Comparison of ENCODE assay signal across 19 mouse cellular contexts in the genomic region with DNA sequence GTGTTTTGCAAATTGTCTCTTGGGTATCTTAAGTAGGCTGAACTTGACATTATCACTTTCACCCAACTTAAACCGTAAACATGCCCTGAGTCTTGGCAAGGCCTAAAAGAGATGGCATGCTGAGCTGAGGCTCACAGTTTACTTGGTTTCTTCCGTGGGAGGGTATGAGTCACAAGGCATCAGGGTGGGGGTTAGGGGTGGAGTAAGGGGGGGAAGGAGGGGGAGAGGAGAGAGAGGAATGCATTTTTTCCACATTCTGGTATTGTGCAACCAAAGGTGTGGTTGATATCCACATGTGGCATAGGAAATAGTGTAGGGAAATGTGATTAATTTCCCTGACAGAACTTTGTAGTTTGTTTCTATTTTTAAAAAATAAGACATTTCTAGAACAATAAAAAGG. TPM values are rescaled to one million over a fixed set of nuclear protein-coding genes. Genes with fewer than 3 reads are reported as not detected.
A peak's percentile ranks its signal among the peaks of the same experiment; 100 is the strongest.
DNase-seq lines count a peak whose midpoint lies in the region; ATAC-seq and TF ChIP-seq lines count a peak whose summit lies in the region.
"Had no signal": no experiment of that assay in that cellular context is flagged by ENCODE, and none has a peak within 500 bp of the region (broad histone marks: within the 10 kb centered on the region; RNA-seq: fewer than 3 reads in every experiment).

No protein-coding gene starts in this region.

- H3K36me3 ChIP-seq in forebrain, embryonic 13.5 days (ENCODE audit: poor library complexity, severe bottlenecking): no peaks in the 10 kb centered on the region
- H3K36me3 ChIP-seq: limb, embryonic 12.5 days; midbrain, embryonic 13.5 days; stomach, embryonic 15.5 days had no signal

- WGBS in cerebellum, adult 2 months: 42% methylated on average over 2 of the region's 2 CpGs
- 68% methylated on average over 2 of the region's 2 CpGs for WGBS in forebrain, embryonic 13.5 days

- ATAC-seq in forebrain, embryonic 13.5 days: no peak
- ATAC-seq: forebrain, postnatal 0 days; midbrain, embryonic 13.5 days had no signal

- no peak overlapping the region for H3K9ac ChIP-seq in forebrain, embryonic 13.5 days
- H3K9ac ChIP-seq: forebrain, postnatal 0 days; limb, embryonic 12.5 days; midbrain, embryonic 13.5 days; stomach, embryonic 15.5 days had no signal

- no peaks in the 10 kb centered on the region for H3K4me1 ChIP-seq in cerebellum, adult 2 months (ENCODE audit: control insufficient read depth, insufficient read depth, low read length)
- no peaks in the 10 kb centered on the region for H3K4me1 ChIP-seq in forebrain, embryonic 13.5 days
- H3K4me1 ChIP-seq: limb, embryonic 12.5 days; midbrain, embryonic 13.5 days; stomach, embryonic 15.5 days had no signal

- no peaks in the 10 kb centered on the region for H3K27me3 ChIP-seq in cerebellum, adult 2 months (ENCODE audit: control insufficient read depth, insufficient read depth, low read length)
- H3K27me3 ChIP-seq in forebrain, embryonic 13.5 days: 0 out of 2 replicates have a peak, but pooled peaks cover 2% of the 10 kb centered on the region
- H3K27me3 ChIP-seq: stomach, embryonic 15.5 days had no signal

- TF ChIP-seq CTCF in cerebellum, adult 2 months (IDR thresholded peaks at IDR 0.05; ENCODE audit: borderline replicate concordance, insufficient read depth, low read depth, low read length): no peak

- no peak for TF ChIP-seq POLR2A in cerebellum, adult 2 months (IDR thresholded peaks at IDR 0.05; ENCODE audit: borderline replicate concordance, insufficient read depth, low read length)

- H3K9me3 ChIP-seq in forebrain, embryonic 13.5 days (replicated peaks): no peaks in the 10 kb centered on the region
- H3K9me3 ChIP-seq: limb, embryonic 12.5 days; midbrain, embryonic 13.5 days; stomach, embryonic 15.5 days had no signal

- no peak overlapping the region for H3K4me2 ChIP-seq in forebrain, embryonic 13.5 days
- H3K4me2 ChIP-seq: heart, embryonic 11.5 days; limb, embryonic 12.5 days; midbrain, embryonic 13.5 days; stomach, embryonic 15.5 days had no signal

- DNase-seq in adrenal gland, adult 2 months: peak; percentile 45
- no peak for DNase-seq in adrenal gland, postnatal 25 days
- peak; percentile 36 for DNase-seq in urinary bladder, postnatal 14 days (ENCODE audit: low spot score)
- DNase-seq in urinary bladder, adult 18-20 months (ENCODE audit: low spot score in 2 of 2): no peak
- DNase-seq in lung, postnatal 10 days: peak; percentile 51
- DNase-seq in cerebellum, adult 2 months: no peak
- DNase-seq in left cerebral cortex, postnatal 10 days (ENCODE audit: extremely low spot score in 1 of 2, low spot score in 2 of 2): no peak
- DNase-seq: cerebellum, adult 11 months; forebrain, postnatal 0 days; gastrocnemius, postnatal 25 days; heart, postnatal 4 days; layer of hippocampus, postnatal 36 days; right cerebral cortex, postnatal 4 days; thymus, postnatal 25 days had no signal

- H3K4me3 ChIP-seq in cerebellum, adult 2 months (replicated peaks; ENCODE audit: insufficient read depth, low read depth, low read length): no peak overlapping the region
- H3K4me3 ChIP-seq in forebrain, embryonic 13.5 days: no peak overlapping the region
- H3K4me3 ChIP-seq: limb, embryonic 12.5 days; midbrain, embryonic 13.5 days; stomach, embryonic 15.5 days had no signal

- intact Hi-C loops in left cerebral cortex, postnatal 10 days (cut with DNase I): no loop called here

- H3K27ac ChIP-seq in cerebellum, adult 2 months (ENCODE audit: insufficient read depth, low read length): no peak overlapping the region
- H3K27ac ChIP-seq in forebrain, embryonic 13.5 days: no peak overlapping the region
- H3K27ac ChIP-seq: limb, embryonic 12.5 days; midbrain, embryonic 13.5 days; stomach, embryonic 15.5 days had no signal

RNA-seq across cellular contexts. Expression of a gene that starts 7.7 kb away (rescaled TPM):
- total RNA-seq in adrenal gland, adult 2 months (2021): 1 to 10 TPM; 2.2 to 4.0 TPM
- 3.5 and 3.8 TPM in 2 replicates for polyA plus RNA-seq in adrenal gland, adult 2 months (2012; rRNA removed)
- total RNA-seq in adrenal gland, postnatal 25 days (2021): 2.7 and 3.6 TPM in 2 replicates
- 3.5 and 3.7 TPM in 2 replicates for polyA plus RNA-seq in cerebellum, adult 2 months (2012; rRNA removed)
- 1 to 10 TPM; 1.0 to 1.3 TPM for total RNA-seq in left cerebral cortex, postnatal 10 days (2021)
- polyA plus RNA-seq in forebrain, embryonic 13.5 days (2015; fragmentation: Nextera tagmentation; extraction: Ambion mirVana): 0.70 and 0.97 TPM in 2 replicates

RNA-seq across cellular contexts. Expression of a gene that starts 42.6 kb away (rescaled TPM):
- not detected for total RNA-seq in adrenal gland, adult 2 months (2021)
- 0.08 TPM in 1 of 2 replicates, not detected in the other for polyA plus RNA-seq in adrenal gland, adult 2 months (2012; rRNA removed)
- total RNA-seq in adrenal gland, postnatal 25 days (2021): not detected in 2 replicates
- polyA plus RNA-seq in cerebellum, adult 2 months (2012; rRNA removed): not detected in 2 replicates
- not detected for total RNA-seq in left cerebral cortex, postnatal 10 days (2021)
- not detected in 2 replicates for polyA plus RNA-seq in forebrain, embryonic 13.5 days (2015; fragmentation: Nextera tagmentation; extraction: Ambion mirVana)
- total RNA-seq: forebrain, postnatal 0 days; gastrocnemius, postnatal 25 days; heart, postnatal 4 days; layer of hippocampus, postnatal 36 days had no signal
- polyA plus RNA-seq: forebrain, postnatal 0 days; heart, embryonic 11.5 days; midbrain, embryonic 13.5 days had no signal

Comparison
In these comparisons a context has a peak if more than half of its experiments do, and no peak if none do; other contexts are left out.
1. DNase-seq: peak in adrenal gland, adult 2 months (single experiment), urinary bladder, postnatal 14 days (single experiment) and lung, postnatal 10 days (single experiment); none in adrenal gland, postnatal 25 days (single experiment), urinary bladder, adult 18-20 months (0 of 2), cerebellum, adult 2 months (0 of 2) and left cerebral cortex, postnatal 10 days (0 of 2).